Mouse (Mus musculus): ENCODE measurements around the gene Acad9.
"Not testable (repeated sequence)": the region's sequence is repeated elsewhere in the genome, so short reads cannot be mapped to it uniquely, and the experiment has no call there.

The Acad9 gene

DNA sequence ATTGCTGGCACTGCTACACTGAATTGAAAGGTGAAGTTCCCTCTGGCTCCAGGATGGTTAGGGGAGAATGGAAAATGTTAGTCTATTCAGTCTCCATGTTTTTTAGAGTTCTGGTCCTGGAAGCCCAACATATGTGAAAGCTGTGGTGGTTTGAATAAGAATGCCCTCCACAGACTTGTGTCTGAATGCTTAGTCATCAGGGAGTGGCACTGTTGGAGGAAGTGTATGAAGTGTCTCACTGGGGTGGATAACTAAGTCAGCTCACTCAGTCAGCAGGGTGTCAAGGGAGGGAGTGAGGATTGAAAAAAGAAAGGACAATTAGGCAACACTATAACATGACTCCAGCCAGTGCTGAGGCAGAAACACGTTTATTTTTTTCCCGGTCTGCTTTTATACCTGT, 29.6 kb downstream of the Acad9 start:
- no peak for DNase-seq (ENCODE audit: low spot score)

DNA sequence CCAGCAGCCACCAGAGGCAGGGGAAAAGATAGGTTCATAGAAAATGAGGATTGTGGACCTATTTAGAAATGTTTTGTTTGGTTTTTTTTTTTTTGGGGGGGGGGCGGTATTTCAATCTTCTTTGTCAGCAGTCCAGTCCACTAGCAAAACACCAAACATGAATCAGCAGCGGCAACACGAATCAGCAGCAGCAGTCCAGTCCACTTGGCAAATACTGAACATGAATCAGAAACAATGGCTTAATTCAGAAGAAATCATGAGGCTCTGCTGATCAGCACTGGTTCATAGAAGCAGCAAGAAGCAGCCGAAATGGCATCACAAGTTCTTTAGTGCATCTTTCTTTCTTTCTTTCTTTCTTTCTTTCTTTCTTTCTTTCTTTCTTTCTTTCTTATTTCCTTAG, 50.3 kb downstream of the Acad9 start:
- DNase-seq (ENCODE audit: low spot score), result no peak

DNA sequence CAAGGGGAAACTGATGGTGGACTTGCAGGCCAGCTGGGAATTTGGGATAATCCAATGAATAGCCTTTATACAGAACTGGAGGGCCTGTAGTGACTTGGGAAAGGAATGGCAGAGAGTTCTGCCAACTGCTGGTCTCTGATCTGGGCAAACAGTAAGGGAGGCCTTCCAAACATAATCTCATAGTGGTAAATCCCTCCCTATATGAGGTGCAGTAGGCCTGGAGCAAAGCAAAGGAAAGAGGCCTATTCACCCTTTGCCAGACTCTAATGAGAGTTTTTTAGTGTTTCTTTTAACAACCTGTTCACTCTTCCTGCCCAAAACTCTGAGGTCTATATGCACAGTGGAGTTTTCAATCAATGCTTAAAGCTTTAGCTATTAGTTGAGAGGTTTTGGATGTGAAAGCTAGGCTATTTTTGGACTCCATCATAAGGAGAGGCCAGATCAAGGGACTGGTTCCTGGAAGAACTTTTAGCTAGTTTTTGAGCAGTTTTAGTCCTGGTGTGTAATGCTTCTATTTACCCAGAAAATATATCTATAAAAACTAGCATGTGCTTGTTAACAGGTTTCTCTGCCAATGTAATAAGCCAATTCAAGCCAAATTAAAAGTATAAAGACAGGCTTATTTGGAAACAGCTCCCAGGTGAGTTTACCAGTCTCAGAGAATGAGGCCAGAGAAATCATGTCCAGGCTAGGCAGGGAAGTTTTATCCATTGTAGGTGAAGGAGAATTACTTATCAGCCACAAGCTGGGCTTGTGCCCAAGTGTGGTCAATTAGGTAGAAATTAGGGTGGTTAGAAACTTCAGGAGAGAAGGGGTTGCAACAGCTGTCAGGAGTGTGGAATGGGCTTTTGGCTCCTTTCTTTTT, 54.1 kb downstream of the Acad9 start:
- no peak for DNase-seq (ENCODE audit: low spot score)

DNA sequence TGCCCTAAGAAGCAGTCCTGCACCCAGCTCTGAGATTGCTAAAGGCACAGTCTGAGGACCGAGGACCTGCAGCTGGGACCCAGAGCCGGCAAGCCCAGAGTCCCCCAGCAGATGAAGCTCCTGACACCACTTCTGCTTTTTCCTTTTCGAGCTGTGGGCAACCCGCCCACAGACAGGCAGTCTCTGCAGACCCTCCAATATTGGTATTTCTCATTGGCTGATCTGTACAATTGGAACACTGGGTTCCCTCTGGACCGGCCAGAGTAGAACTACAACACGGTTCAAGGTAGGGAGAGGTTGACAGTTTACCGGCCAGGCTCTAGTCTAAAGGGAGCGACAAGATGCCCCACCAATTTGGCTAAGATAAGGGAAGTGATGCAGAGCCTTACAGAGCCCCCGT, 60.4 kb downstream of the Acad9 start:
- not testable (repeated sequence) for DNase-seq (ENCODE audit: low spot score)

DNA sequence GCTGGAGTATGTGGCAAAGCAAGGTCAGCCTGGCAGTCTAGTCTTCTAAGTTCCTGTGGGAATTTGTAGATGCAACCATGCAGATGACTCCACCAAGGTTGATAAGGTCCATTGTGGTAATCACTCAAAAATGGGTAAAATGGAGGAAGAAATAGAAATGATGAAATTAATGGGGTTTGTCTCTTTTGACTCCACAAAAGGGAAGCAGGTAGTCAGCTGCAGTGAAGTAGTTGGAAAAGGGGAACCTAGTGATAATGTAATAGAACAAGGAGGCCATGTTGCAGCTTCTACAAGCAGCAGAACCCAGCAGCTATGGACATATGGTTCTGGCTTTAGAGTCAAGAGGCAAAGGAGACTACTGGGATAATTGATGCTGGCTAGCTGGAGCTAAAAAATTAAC, 70.4 kb downstream of the Acad9 start:
- DNase-seq (ENCODE audit: low spot score), result no peak

DNA sequence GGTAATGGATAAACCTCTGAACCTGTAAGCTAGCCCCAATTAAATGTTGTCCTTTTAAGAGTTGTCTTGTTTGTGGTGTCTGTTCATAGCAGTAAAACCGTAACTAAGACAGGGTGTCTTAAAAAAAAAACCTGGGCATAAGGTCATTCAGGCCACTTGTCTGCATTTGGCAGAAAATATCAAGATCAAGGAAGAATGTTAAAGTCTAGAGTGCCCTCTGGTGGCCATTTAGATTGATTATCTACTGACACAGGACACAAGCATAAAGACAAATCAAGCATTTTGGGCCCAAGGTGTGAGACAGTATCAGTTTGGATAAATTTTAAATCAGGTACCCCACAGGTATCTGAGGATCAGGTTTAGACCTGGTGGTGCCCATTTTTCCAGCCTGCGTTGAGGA, 71.8 kb downstream of the Acad9 start:
- no peak for DNase-seq (ENCODE audit: low spot score)

DNA sequence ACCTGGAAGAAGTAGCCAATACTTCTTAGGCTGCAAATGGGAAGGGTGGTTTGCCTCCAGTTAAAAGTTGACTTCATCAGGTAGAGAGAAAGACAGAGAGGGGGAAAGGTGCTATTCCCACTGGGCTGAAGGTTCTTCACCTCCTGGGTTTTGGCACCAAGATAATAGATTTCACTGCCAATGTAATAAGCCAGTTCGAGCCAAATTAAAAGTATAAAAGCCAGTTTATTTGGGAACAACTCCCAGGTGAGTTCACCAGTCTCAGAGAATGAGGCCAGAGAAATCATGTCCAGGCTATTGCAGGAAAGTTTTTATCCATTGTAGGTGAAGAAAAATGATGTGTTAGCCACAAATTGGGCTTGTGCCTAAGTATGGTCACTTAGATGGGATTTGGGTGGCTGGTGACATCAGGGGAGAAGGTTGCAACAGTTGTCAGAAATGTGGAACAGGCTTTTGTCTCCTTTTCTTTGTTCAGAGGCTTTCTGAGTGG, 72.4 kb downstream of the Acad9 start:
- DNase-seq (ENCODE audit: low spot score), result no peak

DNA sequence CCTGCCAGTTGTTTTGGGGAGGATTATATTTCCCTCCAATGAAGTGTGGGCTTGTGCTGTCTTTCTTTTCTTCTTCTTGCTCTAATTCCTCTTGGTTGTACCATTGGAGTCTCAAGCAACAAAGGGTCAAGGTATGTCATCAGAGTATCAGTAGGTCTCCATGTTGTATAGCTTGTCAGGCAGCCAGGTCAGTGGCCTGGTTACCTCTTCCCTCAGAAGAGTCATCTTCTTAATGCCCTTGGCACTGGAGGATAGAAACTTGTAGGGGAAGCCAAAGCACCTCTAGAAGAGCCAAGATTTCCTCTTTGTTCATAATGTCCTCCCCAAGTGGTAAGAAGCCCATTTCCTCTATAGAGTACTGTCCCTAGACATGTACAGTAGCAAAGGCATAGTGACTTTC, 73.2 kb downstream of the Acad9 start:
- no peak for DNase-seq (ENCODE audit: low spot score)
